Mouse (Mus musculus) adrenal gland, adult 18-20 months (tissue): ENCODE results near the gene Endog. TPM values are rescaled to one million over a fixed set of nuclear protein-coding genes. Genes with fewer than 3 reads are reported as not detected.
A peak's percentile ranks its signal among the peaks of the same experiment; 100 is the strongest.
"Not testable (repeated sequence)": the region's sequence is repeated elsewhere in the genome, so short reads cannot be mapped to it uniquely, and the experiment has no call there.

Experiments used
- DNase-seq, 2 experiments: peaks; one replicate each; pipeline ENCODE4 v3.0.0; 2021 to 2022; ENCODE audit warnings: low spot score in 2 of 2
- long read RNA-seq, 2 experiments: library from polyadenylated mRNA; stranded (forward); transcript quantifications; one replicate each; pipeline ENCODE4 v2.0.0; 2021
- total RNA-seq, 2 experiments: library from RNA; stranded (reverse); gene quantifications; 1 replicate in 1 of 2; 2 replicates in 1 of 2; pipeline ENCODE4 v1.2.3; 2021

Gene Endog
- 10 to 100 TPM; 34.0 to 40.6 TPM for total RNA-seq
- long read RNA-seq, experiment 1, transcript Endog-201 (3 exons, 1,063 nt), result major isoform, 17 of 19 reads
- long read RNA-seq, experiment 1, partial matches to known transcripts, result 1 of 19 reads
- long read RNA-seq, experiment 1, other reads (novel, unspliced or antisense), result 1 of 19 reads
- long read RNA-seq, experiment 2, transcript Endog-201 (3 exons, 1,063 nt), result major isoform, 72 of 76 reads
- long read RNA-seq, experiment 2, partial matches to known transcripts, result 2 of 76 reads
- long read RNA-seq, experiment 2, other reads (novel, unspliced or antisense), result 2 of 76 reads

GRCm38 (mm10) chr2:30171371-30171996, at the start of gene Endog:
Gene Endog (plus strand): TSS chr2:30171493.
- peak; percentile 88 to 92 for DNase-seq

GRCm38 (mm10) chr2:30122766-30123165, 48.5 kb upstream of the Endog start:
- no peak for DNase-seq

DNA sequence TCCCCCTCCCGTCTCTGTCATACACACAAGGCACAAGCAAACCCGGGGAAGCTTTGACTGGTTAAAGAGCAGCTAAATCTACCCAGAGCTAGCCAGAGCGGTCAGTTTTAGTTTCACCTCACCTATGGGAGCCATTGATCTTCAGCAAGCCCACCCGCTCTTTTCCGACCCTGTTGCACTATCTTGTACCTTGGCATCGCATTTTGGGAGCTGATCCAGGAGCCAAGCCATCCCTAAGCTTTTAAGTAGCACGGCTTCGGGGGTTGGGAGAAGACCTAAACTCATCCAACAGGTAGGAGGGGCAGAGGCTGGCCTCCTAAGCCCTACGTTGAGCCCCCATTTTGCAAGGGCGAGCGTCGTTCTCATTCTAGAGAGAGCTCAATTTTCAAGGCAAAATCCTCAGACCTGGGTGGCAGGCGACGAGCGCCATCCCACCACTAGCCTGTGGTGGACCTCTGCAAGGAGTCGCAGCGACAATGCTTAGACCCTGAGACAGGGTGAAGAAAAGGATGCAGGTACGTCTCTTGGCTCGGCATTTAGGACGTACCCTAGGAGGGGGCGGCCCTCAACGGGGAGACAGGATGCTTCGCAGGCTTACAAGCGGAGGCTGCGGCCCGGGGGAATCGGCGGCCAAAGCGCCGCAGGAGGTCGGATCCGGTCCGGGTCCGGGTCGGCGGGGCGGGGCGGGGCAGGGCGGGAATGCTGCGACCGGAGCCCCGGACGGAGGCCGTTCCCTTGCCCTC, 47.4 kb upstream of the Endog start:
- no peak for DNase-seq

DNA sequence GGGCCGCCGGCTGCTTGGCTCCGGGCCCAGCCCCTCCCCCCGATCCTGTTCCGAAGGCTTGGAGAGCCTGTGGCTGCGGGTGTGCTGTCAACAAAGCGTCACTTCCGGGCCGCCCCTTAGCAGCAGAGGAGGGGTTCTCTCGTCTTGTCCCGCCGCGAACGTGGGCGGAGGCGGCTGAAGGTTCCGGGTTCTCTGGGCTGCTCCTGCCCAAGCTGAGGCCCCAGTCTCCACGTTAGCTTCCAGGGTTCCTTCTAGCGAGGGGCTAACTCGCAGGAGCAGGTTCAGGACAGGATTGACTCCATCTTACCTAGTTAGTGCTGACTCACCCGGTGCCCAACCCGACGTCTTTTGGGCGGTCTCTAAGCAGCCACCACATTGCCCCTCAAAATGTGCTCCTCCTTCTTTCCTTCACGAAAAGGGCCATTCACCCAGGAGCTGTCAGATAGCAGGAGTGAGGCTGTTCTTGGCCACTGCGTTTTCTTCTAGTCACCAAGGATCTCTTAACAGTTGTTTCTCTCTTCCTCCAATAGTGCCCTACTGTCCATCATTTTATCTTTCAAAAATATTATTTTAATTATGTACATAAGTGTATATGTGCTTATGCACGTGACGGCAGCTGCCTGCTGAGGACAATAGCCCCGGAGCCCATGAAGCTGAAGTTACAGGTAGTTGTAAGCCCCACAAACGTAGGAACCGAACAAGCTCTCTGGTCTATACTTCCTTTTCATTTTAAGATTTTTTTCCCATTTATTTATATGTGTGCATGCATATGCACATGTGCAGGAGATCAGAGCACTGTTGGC, 46.6 kb upstream of the Endog start, which contains the start of gene Zer1:
Gene Zer1 (minus strand): TSS at position 114 of the 803 bp plus-strand sequence.
- peak; percentile 94 to 97 for DNase-seq

- no peak for DNase-seq
Observed at GRCm38 (mm10) chr2:30128789-30129188, 42.5 kb upstream of the Endog start.

DNA sequence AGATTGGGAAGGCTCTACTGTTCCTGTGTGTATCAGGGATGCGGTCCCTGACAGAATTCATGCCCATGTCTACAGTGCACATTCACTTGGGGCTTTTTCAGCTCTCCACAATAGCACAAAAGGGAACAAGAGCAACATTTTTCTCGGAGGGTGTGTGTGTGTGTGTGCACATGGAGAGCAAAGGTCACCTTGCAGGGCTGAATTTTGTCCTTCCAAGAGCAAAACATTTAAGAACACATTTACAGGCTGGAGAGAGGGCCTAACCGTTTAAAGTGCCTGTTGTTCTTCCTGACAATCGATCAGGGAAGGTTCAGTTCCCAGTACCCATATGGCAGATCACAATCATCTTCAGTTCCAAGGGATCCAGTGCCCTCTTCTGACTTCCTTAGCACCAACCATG, 41.1 kb upstream of the Endog start:
- DNase-seq, result no peak

DNA sequence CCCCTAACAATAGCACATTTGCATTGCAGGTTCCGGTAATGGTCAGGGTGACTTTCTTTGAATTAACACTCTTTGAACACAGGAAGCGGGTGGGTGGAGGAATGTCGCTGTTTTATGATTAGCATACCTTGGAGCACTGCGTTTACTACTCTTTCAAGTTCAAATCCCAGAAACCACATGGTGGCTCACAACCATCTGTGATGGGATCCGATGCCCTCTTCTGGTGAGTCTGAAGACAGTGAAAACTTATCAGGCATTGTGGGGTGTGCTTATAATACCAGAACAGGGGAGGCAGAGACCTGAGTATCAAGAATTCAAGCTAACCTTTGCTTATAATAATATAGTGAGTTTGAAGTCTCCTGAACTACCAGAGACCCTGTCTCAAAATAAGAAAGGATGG, 40.1 kb upstream of the Endog start:
- DNase-seq, result not testable (repeated sequence)

DNA sequence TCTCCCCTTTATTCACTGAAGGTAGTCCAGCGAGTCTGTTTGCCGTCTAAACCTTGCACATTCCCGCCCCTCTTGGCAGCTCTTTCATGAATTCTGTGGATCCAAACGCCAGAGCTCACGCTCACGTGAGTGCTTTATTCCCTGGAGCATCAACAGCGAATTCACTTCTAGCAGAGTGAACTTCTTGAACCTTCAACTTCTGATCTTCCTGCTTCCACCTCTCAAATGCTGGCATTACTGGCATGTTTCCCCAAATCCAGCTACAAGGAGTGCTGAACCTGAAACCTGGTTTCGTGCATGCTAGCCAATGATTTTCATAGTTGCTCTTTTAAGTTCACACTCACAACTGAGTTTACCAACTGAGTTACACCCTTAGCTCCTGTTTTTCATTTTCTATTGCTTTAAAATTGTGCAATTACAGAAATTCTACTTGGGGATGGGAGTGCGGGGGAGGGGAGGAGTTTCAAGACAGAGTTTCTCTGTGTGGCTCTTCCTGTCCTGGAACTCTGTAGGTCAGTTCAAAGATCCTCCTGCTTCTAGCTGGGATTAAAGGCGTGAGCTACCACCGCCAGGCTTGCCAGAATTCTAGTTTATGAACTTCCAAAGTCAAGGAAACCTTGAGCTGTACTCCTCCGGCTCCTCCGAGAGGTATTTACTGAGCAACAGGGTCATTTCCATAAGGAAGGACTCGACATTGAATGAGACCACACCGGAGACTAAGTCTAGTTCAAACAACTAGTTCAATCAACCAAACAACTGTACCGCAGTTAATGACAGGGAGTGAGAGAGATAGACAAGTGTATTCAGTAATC, 38.3 kb upstream of the Endog start:
- no peak for DNase-seq

DNA sequence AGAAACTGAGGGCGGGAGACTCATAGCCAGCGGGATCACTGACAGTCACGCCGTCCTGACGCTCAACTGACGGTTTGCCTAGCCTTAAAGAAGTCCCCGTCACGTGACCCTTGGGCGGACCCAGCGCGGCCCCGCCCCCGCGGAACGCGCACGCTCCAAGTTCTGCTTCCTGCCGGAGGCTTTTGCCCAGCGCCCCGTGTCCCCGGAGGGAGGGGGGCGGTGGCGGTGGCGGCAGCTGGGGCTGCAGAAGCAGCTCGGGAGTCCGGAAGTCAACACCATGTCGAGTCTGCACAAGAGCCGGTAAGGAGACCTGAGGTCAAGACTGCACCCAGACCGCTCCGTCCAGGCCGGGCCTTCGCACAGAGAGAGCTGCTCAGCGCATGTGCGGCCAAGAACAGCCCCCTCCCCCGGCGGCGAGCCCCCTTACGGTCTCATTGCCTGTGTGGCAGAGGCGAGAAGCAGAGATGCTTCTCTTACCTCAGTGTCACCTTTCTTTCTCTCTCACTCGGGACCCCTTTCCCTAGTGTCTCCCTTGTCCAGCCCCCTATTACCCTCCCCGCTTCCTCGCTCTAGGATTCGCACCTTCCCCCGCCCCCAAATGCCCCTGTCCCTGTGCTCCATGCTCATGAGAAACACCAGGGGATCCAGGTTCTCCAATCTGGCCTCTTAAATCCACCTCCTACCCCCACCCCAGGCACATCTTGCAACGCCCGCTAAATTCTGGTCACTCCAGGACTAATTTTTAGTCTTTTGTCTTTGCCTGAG, 37.5 kb upstream of the Endog start, which contains the start of gene Tbc1d13:
Gene Tbc1d13 (plus strand): TSS at position 134 of the 765 bp plus-strand sequence.
- DNase-seq, result peak; percentile 98 to 99

DNA sequence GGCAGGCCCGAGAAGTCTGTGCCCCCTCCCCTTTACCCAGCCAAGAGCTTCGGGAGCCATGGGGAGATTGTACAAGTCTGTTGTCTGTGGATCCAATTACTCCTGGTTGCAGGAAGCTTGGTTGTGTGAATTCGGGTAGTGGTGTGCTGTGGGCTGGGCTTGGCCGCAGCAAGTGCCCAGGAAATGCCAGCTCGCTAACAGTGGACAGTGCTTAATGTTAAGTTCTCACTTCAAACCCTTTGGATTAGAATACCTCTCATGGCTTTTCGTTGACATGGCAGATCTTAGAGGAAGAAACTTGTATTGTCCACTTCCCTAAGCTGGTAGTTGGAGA, 36.9 kb upstream of the Endog start:
- peak in 1 of 2 experiments; percentile 13 for DNase-seq

DNA sequence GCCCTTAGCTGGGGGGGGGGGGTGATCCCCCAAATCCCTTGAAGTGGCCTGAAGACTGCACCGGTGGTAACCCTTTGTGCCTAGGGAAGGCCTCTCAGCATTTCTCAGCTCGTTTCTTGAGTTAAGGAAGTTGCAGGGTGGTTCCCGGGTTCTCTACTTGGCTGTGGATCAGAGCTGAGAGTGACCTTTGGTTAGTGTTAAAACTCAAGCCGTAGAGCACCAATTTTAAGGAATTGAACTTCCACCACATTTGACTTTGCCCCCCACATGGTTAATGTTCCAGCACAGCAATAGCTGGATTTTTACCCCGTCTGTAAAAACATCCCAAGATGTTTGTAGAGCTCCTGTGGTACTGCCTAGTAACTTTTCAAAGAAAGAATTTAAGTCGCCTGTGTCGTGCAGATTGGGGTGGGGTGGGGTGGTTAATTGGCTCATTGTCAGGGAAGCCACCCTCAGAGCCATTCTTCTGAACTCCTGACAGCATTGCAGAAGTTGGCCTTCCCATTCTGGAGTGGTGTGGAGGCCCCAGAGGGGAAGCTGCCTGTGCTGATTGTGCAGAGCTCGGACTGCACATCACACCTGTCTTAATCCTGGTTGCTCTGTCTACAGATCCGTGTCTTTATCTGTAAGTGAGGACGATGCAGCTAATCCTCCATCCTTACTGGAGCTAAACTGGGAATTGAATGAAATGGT, 36.2 kb upstream of the Endog start:
- no peak for DNase-seq

DNA sequence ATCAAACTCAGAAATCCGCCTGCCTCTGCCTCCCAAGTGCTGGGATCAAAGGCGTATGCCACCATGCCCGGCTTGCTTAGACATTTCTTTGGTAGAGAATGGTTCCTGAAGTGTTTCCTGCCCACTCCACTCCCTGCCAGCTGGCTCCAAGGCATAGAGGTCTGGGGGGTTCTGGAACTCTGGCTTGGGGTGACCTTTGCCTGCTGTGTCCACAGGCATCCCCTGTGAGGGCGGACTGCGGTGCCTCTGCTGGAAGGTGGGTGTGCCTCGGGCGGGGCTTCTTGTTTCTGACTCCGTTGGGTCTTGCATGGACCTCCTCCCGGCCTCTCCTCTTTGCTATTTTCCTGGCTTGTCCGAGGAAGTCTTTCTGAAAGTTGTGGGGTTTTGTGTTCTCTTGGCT, 34.8 kb upstream of the Endog start:
- no peak for DNase-seq

- not testable (repeated sequence) for DNase-seq
Observed at GRCm38 (mm10) chr2:30140021-30140420, 31.3 kb upstream of the Endog start.

DNA sequence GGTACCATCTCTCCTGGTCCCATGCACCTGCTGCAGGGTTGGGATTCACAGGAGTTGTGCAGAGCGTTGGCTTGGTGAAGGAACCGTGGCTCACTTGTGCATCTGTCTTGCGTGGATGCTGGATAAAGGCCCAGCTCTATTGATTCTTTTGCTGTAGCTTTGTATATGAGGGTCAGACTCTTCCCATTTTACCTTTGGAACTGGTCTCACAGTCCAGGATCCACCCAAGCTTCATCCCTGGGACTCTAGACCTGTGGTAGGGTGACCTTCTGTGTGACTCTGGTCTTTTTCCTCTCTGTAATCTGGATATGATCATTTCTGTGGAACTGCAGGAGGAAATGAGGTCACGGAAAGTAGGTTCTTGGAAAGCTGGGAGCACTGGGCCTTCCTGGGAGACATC, 26.9 kb upstream of the Endog start:
- DNase-seq, result no peak

DNA sequence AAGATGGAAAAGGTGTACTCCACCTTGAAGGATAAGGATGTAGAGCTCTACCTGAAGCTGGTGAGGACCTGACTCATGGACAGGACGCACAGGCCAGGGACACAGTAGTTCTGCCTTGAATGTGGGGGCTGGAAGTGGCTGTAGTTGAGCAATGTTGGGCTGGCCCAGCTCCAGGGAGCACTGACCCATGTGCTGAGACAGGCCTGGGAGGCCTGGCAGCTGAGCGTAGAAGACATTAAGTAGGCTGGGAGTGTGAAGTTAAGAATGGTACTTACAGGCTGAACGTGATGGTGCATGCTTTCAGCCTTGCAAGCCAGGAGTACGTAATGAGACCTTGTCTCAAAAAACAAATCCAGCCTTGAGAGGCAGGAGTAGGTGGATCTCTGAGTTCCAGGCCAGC, 23.8 kb upstream of the Endog start:
- peak; percentile 68 to 72 for DNase-seq

DNA sequence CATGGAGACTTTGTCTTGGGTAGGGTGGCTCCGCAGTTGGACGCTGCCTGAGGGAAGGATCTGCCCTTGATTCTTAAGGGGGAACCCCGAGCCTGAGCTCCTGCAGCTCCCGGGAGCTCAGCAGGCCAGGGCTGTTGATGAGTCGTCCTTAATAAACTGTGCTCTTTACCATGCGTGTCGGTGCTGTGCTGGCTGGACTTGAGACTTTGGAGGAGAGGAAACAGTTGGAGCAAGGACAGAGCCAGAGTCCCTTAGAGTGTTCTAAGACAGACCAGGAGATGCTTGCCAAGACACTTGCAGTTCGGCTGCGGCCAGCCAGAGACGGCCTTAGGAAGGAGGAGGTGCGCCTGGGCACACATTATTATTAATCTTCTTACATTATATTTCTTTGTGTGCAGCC, 19.5 kb upstream of the Endog start:
- no peak for DNase-seq

DNA sequence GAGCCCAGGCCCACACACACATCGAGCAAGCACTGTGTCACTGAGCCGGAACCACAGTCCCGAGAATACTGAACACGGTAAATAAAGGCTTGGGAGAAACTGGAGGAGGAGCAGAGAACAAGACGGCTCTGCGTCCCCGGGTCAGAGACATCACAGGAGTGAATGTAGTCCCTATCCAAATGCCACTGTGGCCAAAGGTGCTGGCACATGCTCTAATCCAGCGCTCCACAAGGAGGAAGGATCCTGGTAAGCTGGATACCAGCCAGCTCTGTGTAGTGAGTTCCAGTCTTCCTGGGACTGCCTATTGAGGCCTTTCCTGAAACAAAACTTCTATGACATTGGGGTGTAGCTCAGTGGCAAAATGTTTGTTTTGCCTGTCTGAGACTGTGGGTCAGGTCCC, 18.7 kb upstream of the Endog start:
- DNase-seq, result no peak

- DNase-seq, result not testable (repeated sequence)
Observed at GRCm38 (mm10) chr2:30159871-30160270, 11.4 kb upstream of the Endog start.

DNA sequence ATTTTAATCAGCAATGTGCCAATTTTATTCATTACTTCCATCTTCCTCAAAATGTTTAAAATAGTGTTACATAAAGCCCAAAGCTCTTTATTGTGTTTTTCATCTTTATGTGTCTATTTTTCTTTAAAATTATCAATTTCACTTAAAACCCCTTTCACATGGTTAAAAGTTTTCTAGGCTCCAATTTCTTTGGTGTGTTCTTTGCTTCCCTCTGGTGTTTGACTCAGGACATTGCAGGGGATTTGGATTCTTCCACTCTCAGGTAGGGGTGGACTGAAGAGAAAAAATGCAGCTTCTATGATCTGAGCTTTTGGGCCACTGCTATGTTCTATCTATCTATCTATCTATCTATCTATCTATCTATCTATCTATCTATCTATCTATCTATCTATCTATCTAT, 9.5 kb upstream of the Endog start:
- DNase-seq, result no peak
